In the genomic region with DNA sequence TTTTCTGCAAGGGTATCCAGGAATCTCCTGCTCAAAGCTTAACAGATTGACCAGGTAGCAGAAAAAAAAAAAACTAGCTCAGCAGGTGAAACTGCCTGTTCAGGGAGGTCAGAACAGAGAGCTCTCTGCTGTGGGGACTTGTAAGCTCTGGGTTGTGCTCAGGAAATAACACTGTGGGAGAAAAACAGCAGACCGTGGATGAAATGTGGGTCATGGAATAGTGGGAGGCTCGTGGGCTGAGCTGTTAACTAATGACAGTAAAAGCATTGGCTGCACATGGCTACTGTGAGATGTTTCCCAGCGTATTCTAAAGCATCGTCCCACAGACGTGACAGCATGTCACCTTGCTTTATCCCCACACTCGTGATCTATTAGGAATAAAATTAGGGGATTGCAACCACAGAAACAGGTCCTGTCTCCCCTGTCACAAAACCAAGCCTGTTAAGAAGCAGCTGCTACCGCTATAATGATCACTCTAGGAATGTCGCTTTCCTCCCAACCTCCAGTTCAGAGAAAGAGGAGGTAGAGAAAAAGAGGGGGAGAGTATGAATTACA, we compare ENCODE assay signal across 13 mouse cellular contexts. TPM values are rescaled to one million over a fixed set of nuclear protein-coding genes. Genes with fewer than 3 reads are reported as not detected.
DNase-seq lines count a peak whose midpoint lies in the region; ATAC-seq and TF ChIP-seq lines count a peak whose summit lies in the region.
"Had no signal": no experiment of that assay in that cellular context is flagged by ENCODE, and none has a peak within 500 bp of the region (broad histone marks: within the 10 kb centered on the region; RNA-seq: fewer than 3 reads in every experiment).

No protein-coding gene starts in this region.

- DNase-seq in forebrain, embryonic 14.5 days (ENCODE audit: low spot score), result peak; percentile 10
- no peak for DNase-seq in lung, embryonic 14.5 days
- no peak for DNase-seq in lung, postnatal 4 days
- peak; percentile 58 to 62 for DNase-seq in cerebellum, postnatal 10 days
- no peak for DNase-seq in urinary bladder, postnatal 4 days (ENCODE audit: low spot score in 2 of 2)
- DNase-seq in ovary, postnatal 36 days (ENCODE audit: low spot score), result no peak
- DNase-seq: liver, postnatal 0 days; thymus, postnatal 36 days had no signal

- no peaks in the 10 kb centered on the region for H3K36me3 ChIP-seq in forebrain, embryonic 14.5 days (ENCODE audit: control insufficient read depth, insufficient read depth, low read length)
- H3K36me3 ChIP-seq in forebrain, embryonic 12.5 days (replicated peaks), result no peaks in the 10 kb centered on the region
- no peaks in the 10 kb centered on the region for H3K36me3 ChIP-seq in lung, embryonic 14.5 days (ENCODE audit: insufficient read depth)
- no peaks in the 10 kb centered on the region for H3K36me3 ChIP-seq in neural tube, embryonic 15.5 days
- H3K36me3 ChIP-seq: intestine, embryonic 15.5 days had no signal

- 57% methylated on average over 8 of the region's 8 CpGs for WGBS in forebrain, embryonic 14.5 days
- 63% methylated on average over 8 of the region's 8 CpGs for WGBS in forebrain, embryonic 12.5 days
- 51% methylated on average over 8 of the region's 8 CpGs for WGBS in lung, embryonic 14.5 days
- 39% methylated on average over 8 of the region's 8 CpGs for WGBS in neural tube, embryonic 15.5 days

- no peak overlapping the region for H3K27ac ChIP-seq in forebrain, embryonic 14.5 days (ENCODE audit: low read depth, low read length)
- no peak overlapping the region for H3K27ac ChIP-seq in forebrain, embryonic 12.5 days
- 0 out of 2 replicates have a peak overlapping the region, but pooled peaks have one; percentile 1 for H3K27ac ChIP-seq in lung, embryonic 14.5 days (ENCODE audit: low read depth)
- peak overlapping the region; percentile 11 for H3K27ac ChIP-seq in neural tube, embryonic 15.5 days (replicated peaks)
- H3K27ac ChIP-seq: forebrain, embryonic 13.5 days; intestine, embryonic 15.5 days had no signal

- H3K27me3 ChIP-seq in forebrain, embryonic 14.5 days (replicated peaks; ENCODE audit: control insufficient read depth, insufficient read depth, low read length), result no peaks in the 10 kb centered on the region
- H3K27me3 ChIP-seq in forebrain, embryonic 12.5 days, result no peaks in the 10 kb centered on the region; the same call in 1 of the 2 replicates
- H3K27me3 ChIP-seq in lung, embryonic 14.5 days (ENCODE audit: insufficient read depth, low read length), result no peaks in the 10 kb centered on the region
- H3K27me3 ChIP-seq in neural tube, embryonic 15.5 days (replicated peaks), result no peaks in the 10 kb centered on the region
- H3K27me3 ChIP-seq: forebrain, embryonic 13.5 days; intestine, embryonic 15.5 days had no signal

- no peaks in the 10 kb centered on the region for H3K9me3 ChIP-seq in forebrain, embryonic 14.5 days (replicated peaks; ENCODE audit: control insufficient read depth, low read length)
- no peaks in the 10 kb centered on the region for H3K9me3 ChIP-seq in forebrain, embryonic 12.5 days
- no peaks in the 10 kb centered on the region for H3K9me3 ChIP-seq in lung, embryonic 14.5 days (ENCODE audit: low read depth, low read length)
- no peaks in the 10 kb centered on the region for H3K9me3 ChIP-seq in neural tube, embryonic 15.5 days (replicated peaks)
- H3K9me3 ChIP-seq: forebrain, embryonic 13.5 days; intestine, embryonic 15.5 days had no signal

- no peak for ATAC-seq in forebrain, embryonic 14.5 days
- no peak for ATAC-seq in forebrain, embryonic 12.5 days (ENCODE audit: low FRiP score)
- ATAC-seq in lung, embryonic 14.5 days (ENCODE audit: insufficient read depth), result no peak
- ATAC-seq in neural tube, embryonic 15.5 days (ENCODE audit: low FRiP score), result no peak
- ATAC-seq: forebrain, embryonic 13.5 days; intestine, embryonic 15.5 days; liver, postnatal 0 days had no signal

- no peak for TF ChIP-seq CTCF in lung, embryonic 14.5 days (IDR thresholded peaks at IDR 0.05; ENCODE audit: low read depth)

- no peak overlapping the region for H3K4me2 ChIP-seq in forebrain, embryonic 14.5 days (ENCODE audit: low read length)
- H3K4me2 ChIP-seq in forebrain, embryonic 12.5 days, result no peak overlapping the region
- no peak overlapping the region for H3K4me2 ChIP-seq in lung, embryonic 14.5 days
- peak overlapping the region; percentile 30 for H3K4me2 ChIP-seq in neural tube, embryonic 15.5 days
- H3K4me2 ChIP-seq: forebrain, embryonic 13.5 days; heart, embryonic 11.5 days; intestine, embryonic 15.5 days had no signal

- H3K9ac ChIP-seq in forebrain, embryonic 14.5 days (ENCODE audit: low read length), result no peak overlapping the region
- H3K9ac ChIP-seq in forebrain, embryonic 12.5 days, result no peak overlapping the region
- H3K9ac ChIP-seq in lung, embryonic 14.5 days, result no peak overlapping the region
- no peak overlapping the region for H3K9ac ChIP-seq in neural tube, embryonic 15.5 days (replicated peaks)
- H3K9ac ChIP-seq: forebrain, embryonic 13.5 days; intestine, embryonic 15.5 days; liver, postnatal 0 days had no signal

- H3K4me3 ChIP-seq in forebrain, embryonic 14.5 days (ENCODE audit: low read depth, low read length), result no peak overlapping the region
- no peak overlapping the region for H3K4me3 ChIP-seq in forebrain, embryonic 12.5 days (replicated peaks)
- H3K4me3 ChIP-seq in lung, embryonic 14.5 days (ENCODE audit: low read depth, low read length), result no peak overlapping the region
- no peak overlapping the region for H3K4me3 ChIP-seq in neural tube, embryonic 15.5 days (replicated peaks)
- H3K4me3 ChIP-seq: forebrain, embryonic 13.5 days; intestine, embryonic 15.5 days had no signal

- H3K4me1 ChIP-seq in forebrain, embryonic 14.5 days (ENCODE audit: control insufficient read depth, insufficient read depth, low read length), result no peaks in the 10 kb centered on the region
- no peaks in the 10 kb centered on the region for H3K4me1 ChIP-seq in forebrain, embryonic 12.5 days
- H3K4me1 ChIP-seq in lung, embryonic 14.5 days (ENCODE audit: insufficient read depth), result no peaks in the 10 kb centered on the region
- peaks cover 20% of the 10 kb centered on the region for H3K4me1 ChIP-seq in neural tube, embryonic 15.5 days
- H3K4me1 ChIP-seq: intestine, embryonic 15.5 days had no signal

RNA-seq across cellular contexts. Expression of a gene that starts 4.1 kb away (rescaled TPM):
- polyA plus RNA-seq in forebrain, embryonic 14.5 days (2014; fragmentation: Nextera tagmentation; extraction: Ambion mirVana), result 4.6 and 5.5 TPM in 2 replicates
- 9.6 and 10.3 TPM in 2 replicates for polyA plus RNA-seq in forebrain, embryonic 12.5 days (2016; fragmentation: Nextera tagmentation; extraction: Ambion mirVana)
- 6.9 and 7.9 TPM in 2 replicates for polyA plus RNA-seq in lung, embryonic 14.5 days (2014; fragmentation: Nextera tagmentation; extraction: Ambion mirVana)
- 7.3 and 7.8 TPM in 2 replicates for polyA plus RNA-seq in neural tube, embryonic 15.5 days (2015; fragmentation: Nextera tagmentation; extraction: Ambion mirVana)

Comparison
In these comparisons a context has a peak if more than half of its experiments do, and no peak if none do; other contexts are left out.
1. DNase-seq: peak in forebrain, embryonic 14.5 days (single experiment) and cerebellum, postnatal 10 days (2 of 2); none in lung, embryonic 14.5 days (single experiment), lung, postnatal 4 days (0 of 2), urinary bladder, postnatal 4 days (0 of 2) and ovary, postnatal 36 days (single experiment).
2. H3K27ac ChIP-seq: peak in lung, embryonic 14.5 days (single experiment) and neural tube, embryonic 15.5 days (single experiment); none in forebrain, embryonic 14.5 days (single experiment) and forebrain, embryonic 12.5 days (single experiment).